Mouse (Mus musculus) stomach, postnatal 0 days (tissue): ENCODE measurements around the gene Aar2.

Experiments
- CTCF ChIP-seq: IDR thresholded peaks from 2 replicates; pipeline ENCODE4 v1.5.1; 2016; ENCODE audit warnings: antibody characterized with exemption, low read depth, mild to moderate bottlenecking, moderate library complexity
- EP300 ChIP-seq: optimal IDR thresholded peaks from 2 replicates; pipeline ENCODE3; 2016; ENCODE audit warnings: antibody characterized with exemption

DNA sequence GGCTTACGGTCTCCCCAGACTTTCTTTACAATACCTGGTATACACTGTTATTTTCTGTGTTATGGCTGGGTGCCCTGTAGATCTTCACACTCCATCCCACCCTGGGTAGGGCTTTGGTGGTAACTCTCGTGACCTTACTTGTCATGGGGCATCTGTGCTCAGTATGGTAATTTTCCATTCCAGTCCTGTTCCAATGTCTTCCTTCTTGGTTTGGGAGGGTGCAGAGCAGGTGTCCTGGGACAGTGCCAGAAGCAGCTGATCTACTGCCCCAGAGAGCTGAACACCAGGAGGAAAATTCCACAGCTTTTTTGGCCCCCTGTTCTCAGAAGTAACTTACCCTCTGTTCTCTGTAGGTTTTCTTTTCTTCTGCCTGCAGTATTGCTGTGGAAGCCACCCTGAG lies 19.1 kb downstream of the Aar2 start:
- no peak for TF ChIP-seq CTCF
- TF ChIP-seq EP300: no peak
